Mouse (Mus musculus): Measurements from ENCODE around the gene Psmb10. TPM values are rescaled to one million over a fixed set of nuclear protein-coding genes. Genes with fewer than 3 reads are reported as not detected.

Psmb10 gene
- polyA plus RNA-seq, 1 experiment from 2014 or later: 28.6 TPM

GRCm38 (mm10) chr8:105893339-105893738, 44.9 kb downstream of the Psmb10 start, which contains the start of gene Nrn1l:
Gene Nrn1l, plus strand, starts transcription at chr8:105893567.
- H3K27ac ChIP-seq: 0 out of 2 replicates have a peak within 1 kb of the TSS, but pooled peaks have one; percentile 22
- WGBS: 4% methylated on average over 11 of the region's 11 CpGs
- peak within 1 kb of the TSS; percentile 45 for H3K4me2 ChIP-seq
- peaks cover 6% of the 10 kb centered on the region for H3K4me1 ChIP-seq
- no peaks in the 10 kb centered on the region for H3K27me3 ChIP-seq
- no peaks in the 10 kb centered on the region for H3K9me3 ChIP-seq
- peak within 1 kb of the TSS; percentile 57 for H3K9ac ChIP-seq
- ATAC-seq (ENCODE audit: insufficient number of reproducible peaks, insufficient read depth, low FRiP score, low TSS enrichment, low read depth): peak; percentile 68
- H3K36me3 ChIP-seq: peaks cover 59% of the 10 kb centered on the region
- H3K4me3 ChIP-seq: peak within 1 kb of the TSS; percentile 17; the same call in 1 of the 2 replicates

DNA sequence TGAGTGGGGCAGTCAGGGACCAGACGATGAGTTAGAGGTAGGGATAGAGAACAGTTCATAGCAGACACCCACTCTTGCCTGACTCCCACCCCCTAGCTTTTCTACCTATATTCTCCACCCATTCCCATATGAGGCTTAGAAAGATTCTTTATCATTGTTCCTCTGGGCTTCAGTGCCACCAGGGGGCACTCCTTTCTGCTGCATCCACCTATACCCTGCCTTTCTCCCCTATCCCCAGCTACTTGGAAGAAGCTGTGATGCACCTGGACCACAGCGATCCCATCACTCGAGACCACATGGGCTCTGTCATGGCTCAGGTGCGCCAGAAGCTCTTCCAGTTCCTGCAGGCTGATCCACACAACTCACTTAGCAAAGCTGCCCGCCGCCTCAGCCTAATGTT, 45.8 kb downstream of the Psmb10 start:
- no peak overlapping the region for H3K4me2 ChIP-seq
- 89% methylated on average over 6 of the region's 6 CpGs for WGBS
- ATAC-seq (ENCODE audit: insufficient number of reproducible peaks, insufficient read depth, low FRiP score, low TSS enrichment, low read depth): no peak
- H3K4me3 ChIP-seq: no peak overlapping the region
- peaks cover 6% of the 10 kb centered on the region for H3K4me1 ChIP-seq
- H3K9me3 ChIP-seq: no peaks in the 10 kb centered on the region
- no peaks in the 10 kb centered on the region for H3K27me3 ChIP-seq
- no peak overlapping the region for H3K27ac ChIP-seq
- H3K9ac ChIP-seq: no peak overlapping the region
- H3K36me3 ChIP-seq: peaks cover 68% of the 10 kb centered on the region

- no peak overlapping the region for H3K4me2 ChIP-seq
- H3K27ac ChIP-seq: no peak overlapping the region
- peaks cover 84% of the 10 kb centered on the region for H3K36me3 ChIP-seq
- H3K9ac ChIP-seq: no peak overlapping the region
- WGBS: 93% methylated on average over 6 of the region's 6 CpGs
- no peak for ATAC-seq (ENCODE audit: insufficient number of reproducible peaks, insufficient read depth, low FRiP score, low TSS enrichment, low read depth)
- H3K4me3 ChIP-seq: no peak overlapping the region
- H3K9me3 ChIP-seq: no peaks in the 10 kb centered on the region
- H3K27me3 ChIP-seq: no peaks in the 10 kb centered on the region
- H3K4me1 ChIP-seq: peaks cover 6% of the 10 kb centered on the region
These were observed 47.4 kb downstream of the Psmb10 start for GRCm38 (mm10) chr8:105890870-105891269.

- Histone ChIP-seq H3K9me3 (no peaks in the 10 kb centered on the region), H3K27me3 (no peaks in the 10 kb centered on the region), H3K4me2 (no peak overlapping the region), H3K4me3 (no peak overlapping the region), H3K4me1 (peaks cover 6% of the 10 kb centered on the region), H3K27ac (no peak overlapping the region), H3K9ac (no peak overlapping the region), H3K36me3 (peaks cover 87% of the 10 kb centered on the region)
- 91% methylated on average over 12 of the region's 12 CpGs for WGBS
- ATAC-seq (ENCODE audit: insufficient number of reproducible peaks, insufficient read depth, low FRiP score, low TSS enrichment, low read depth): no peak
These were observed 48.3 kb downstream of the Psmb10 start for GRCm38 (mm10) chr8:105889756-105890465.

Small RNAs within 50 kb of the gene (microRNA-seq; reads per million reads assigned to microRNA genes)
- not detected for gene Mir7074

Other genes starting within 250 kb of the Psmb10 start
- 72.3 and 84.3 TPM in 2 replicates for gene Acd, start 237.3 kb downstream of the Psmb10 start, polyA plus RNA-seq (2015; fragmentation: Nextera tagmentation; extraction: Ambion mirVana)
- 18.9 and 21.5 TPM in 2 replicates for gene Pard6a, start 237.3 kb downstream of the Psmb10 start, polyA plus RNA-seq (2015; fragmentation: Nextera tagmentation; extraction: Ambion mirVana)
- 0.25 and 0.36 TPM in 2 replicates for gene 4933405L10Rik, start 230.8 kb downstream of the Psmb10 start, polyA plus RNA-seq (2015; fragmentation: Nextera tagmentation; extraction: Ambion mirVana)
- gene Enkd1, start 230.2 kb downstream of the Psmb10 start, polyA plus RNA-seq (2015; fragmentation: Nextera tagmentation; extraction: Ambion mirVana): 28.6 and 34.5 TPM in 2 replicates
- 26.0 and 27.5 TPM in 2 replicates for gene Gfod2, start 179.8 kb downstream of the Psmb10 start, polyA plus RNA-seq (2015; fragmentation: Nextera tagmentation; extraction: Ambion mirVana)
- gene Ranbp10, start 111.1 kb downstream of the Psmb10 start, polyA plus RNA-seq (2015; fragmentation: Nextera tagmentation; extraction: Ambion mirVana): 15.1 and 17.8 TPM in 2 replicates
- gene Tsnaxip1, start 110.7 kb downstream of the Psmb10 start, polyA plus RNA-seq (2015; fragmentation: Nextera tagmentation; extraction: Ambion mirVana): 0.21 and 0.24 TPM in 2 replicates
- 56.0 and 58.7 TPM in 2 replicates for gene Cenpt, start 85.2 kb downstream of the Psmb10 start, polyA plus RNA-seq (2015; fragmentation: Nextera tagmentation; extraction: Ambion mirVana)
- gene Thap11, start 83.3 kb downstream of the Psmb10 start, polyA plus RNA-seq (2015; fragmentation: Nextera tagmentation; extraction: Ambion mirVana): 73.5 and 77.5 TPM in 2 replicates
- gene Nutf2, start 77.9 kb downstream of the Psmb10 start, polyA plus RNA-seq (2015; fragmentation: Nextera tagmentation; extraction: Ambion mirVana): 191 and 275 TPM in 2 replicates
- gene Edc4, start 57.6 kb downstream of the Psmb10 start, polyA plus RNA-seq (2015; fragmentation: Nextera tagmentation; extraction: Ambion mirVana): 54.1 and 58.3 TPM in 2 replicates
- gene Nrn1l, start 44.9 kb downstream of the Psmb10 start, polyA plus RNA-seq (2015; fragmentation: Nextera tagmentation; extraction: Ambion mirVana): 0.51 and 0.77 TPM in 2 replicates
- 43.0 and 43.2 TPM in 2 replicates for gene Pskh1, start 38.0 kb downstream of the Psmb10 start, polyA plus RNA-seq (2015; fragmentation: Nextera tagmentation; extraction: Ambion mirVana)
- 1.3 and 1.8 TPM in 2 replicates for gene Ctrl, start 4.6 kb downstream of the Psmb10 start, polyA plus RNA-seq (2015; fragmentation: Nextera tagmentation; extraction: Ambion mirVana)
- 2.8 and 5.6 TPM in 2 replicates for gene Lcat, start 4.9 kb upstream of the Psmb10 start, polyA plus RNA-seq (2015; fragmentation: Nextera tagmentation; extraction: Ambion mirVana)
- 48.3 and 56.8 TPM in 2 replicates for gene Slc12a4, start 27.7 kb upstream of the Psmb10 start, polyA plus RNA-seq (2015; fragmentation: Nextera tagmentation; extraction: Ambion mirVana)
- not detected in 2 replicates for gene Dpep3, start 41.0 kb upstream of the Psmb10 start, polyA plus RNA-seq (2015; fragmentation: Nextera tagmentation; extraction: Ambion mirVana)
- 26.7 and 27.9 TPM in 2 replicates for gene Dus2, start 52.9 kb upstream of the Psmb10 start, polyA plus RNA-seq (2015; fragmentation: Nextera tagmentation; extraction: Ambion mirVana)
- not detected in 2 replicates for gene Dpep2nb, start 67.5 kb upstream of the Psmb10 start, polyA plus RNA-seq (2015; fragmentation: Nextera tagmentation; extraction: Ambion mirVana)
- gene Ddx28, start 73.4 kb upstream of the Psmb10 start, polyA plus RNA-seq (2015; fragmentation: Nextera tagmentation; extraction: Ambion mirVana): 18.1 and 18.8 TPM in 2 replicates
- gene Nfatc3, start 120.4 kb upstream of the Psmb10 start, polyA plus RNA-seq (2015; fragmentation: Nextera tagmentation; extraction: Ambion mirVana): 9.6 and 10.1 TPM in 2 replicates
- gene Esrp2, start 198.5 kb upstream of the Psmb10 start, polyA plus RNA-seq (2015; fragmentation: Nextera tagmentation; extraction: Ambion mirVana): 22.2 and 25.9 TPM in 2 replicates
- 18.1 and 18.7 TPM in 2 replicates for gene Pla2g15, start 212.0 kb upstream of the Psmb10 start, polyA plus RNA-seq (2015; fragmentation: Nextera tagmentation; extraction: Ambion mirVana)
- 57.6 and 59.2 TPM in 2 replicates for gene Slc7a6, start 230.4 kb upstream of the Psmb10 start, polyA plus RNA-seq (2015; fragmentation: Nextera tagmentation; extraction: Ambion mirVana)

Measured in embryonic facial prominence, embryonic 13.5 days (tissue).